Mouse (Mus musculus): ENCODE results near the gene Ccr1l1.

The Ccr1l1 gene

DNA sequence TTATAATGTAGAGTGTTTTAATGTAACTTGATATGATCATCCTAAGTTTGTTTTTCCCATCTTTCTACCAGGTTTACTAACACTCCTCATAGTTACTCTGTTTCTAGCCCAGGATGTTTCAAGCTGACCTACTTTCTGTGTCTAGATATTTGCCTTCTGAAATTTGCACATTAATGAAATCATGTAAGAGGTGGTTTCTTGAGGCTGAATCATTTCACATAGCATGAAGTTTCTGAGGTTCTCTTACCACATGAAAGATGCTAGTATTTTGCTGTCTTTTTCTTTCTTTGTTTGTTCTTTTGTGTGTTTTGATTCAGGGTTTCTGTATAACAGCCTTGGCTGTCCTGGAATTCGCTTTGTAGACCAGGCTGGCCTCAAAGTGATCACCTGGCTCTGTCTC is 18.0 kb downstream of the Ccr1l1 start:
- no peak for DNase-seq (ENCODE audit: extremely low read depth, low read depth)

GRCm38 (mm10) chr9:123957911-123958413 is 20.2 kb downstream of the Ccr1l1 start:
- DNase-seq (ENCODE audit: extremely low read depth, low read depth): peak; percentile 66

DNA sequence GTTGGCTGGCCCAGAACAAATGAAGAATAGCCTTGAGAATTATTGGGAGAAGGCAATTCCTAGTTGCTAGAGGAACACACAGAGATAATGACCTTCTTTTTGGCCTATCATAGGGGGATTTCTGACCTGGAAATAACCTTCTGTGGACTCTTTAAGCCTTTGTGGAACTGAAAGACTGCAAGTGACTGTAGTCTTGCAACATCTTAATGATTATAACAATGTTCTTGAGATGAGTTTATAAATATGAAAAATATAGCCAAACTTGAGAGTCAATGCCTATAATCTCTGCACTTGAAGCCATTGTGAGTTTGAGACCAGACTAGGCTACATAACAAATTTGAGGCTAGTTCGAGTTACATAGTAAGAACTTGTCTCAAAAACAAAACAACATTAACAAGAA is 21.3 kb downstream of the Ccr1l1 start:
- no peak for DNase-seq (ENCODE audit: extremely low read depth, low read depth)

- DNase-seq (ENCODE audit: extremely low read depth, low read depth): no peak
Measured at GRCm38 (mm10) chr9:123953551-123953950, 24.7 kb downstream of the Ccr1l1 start.

DNA sequence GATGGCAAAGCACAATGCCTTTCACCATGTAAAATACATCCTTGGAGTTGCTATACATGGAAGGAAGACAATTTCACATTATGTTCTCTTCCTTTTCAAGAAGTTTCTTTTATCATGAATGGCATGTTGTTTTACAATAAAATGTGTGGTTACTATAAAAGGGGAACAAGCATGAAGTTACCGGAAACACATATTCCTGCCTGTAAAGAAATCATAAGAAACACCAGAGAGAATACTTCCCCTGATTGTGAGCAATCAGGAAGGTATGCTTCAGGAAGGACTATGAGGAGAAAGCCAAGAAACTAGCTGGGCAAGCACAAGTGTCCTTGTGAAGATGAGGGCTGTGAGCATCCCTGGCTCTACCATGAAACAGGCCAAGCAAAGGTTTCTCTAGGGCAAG is 27.0 kb downstream of the Ccr1l1 start:
- no peak for DNase-seq (ENCODE audit: extremely low read depth, low read depth)

DNA sequence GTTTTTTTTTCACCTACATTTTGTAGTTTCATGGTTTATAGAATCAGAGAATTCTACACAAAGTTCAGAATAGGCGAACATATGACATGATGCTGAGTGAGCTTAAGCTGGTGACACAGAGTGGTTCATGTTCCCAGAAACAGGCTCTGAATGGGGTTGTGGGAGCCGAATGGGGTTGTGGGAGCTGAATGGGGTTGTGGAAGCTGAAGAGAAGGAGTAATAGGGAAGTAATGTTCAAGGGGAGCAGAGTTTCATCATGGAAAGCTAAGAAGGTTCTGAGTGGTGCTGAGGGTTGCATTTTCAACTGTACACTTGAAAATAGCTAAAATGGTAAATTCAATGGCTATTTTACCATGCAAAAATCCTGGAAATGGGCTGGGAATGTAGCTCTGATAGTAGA is 28.8 kb downstream of the Ccr1l1 start:
- no peak for DNase-seq (ENCODE audit: extremely low read depth, low read depth)

GRCm38 (mm10) chr9:123947815-123948214 is 30.4 kb downstream of the Ccr1l1 start:
- DNase-seq (ENCODE audit: extremely low read depth, low read depth): no peak

DNA sequence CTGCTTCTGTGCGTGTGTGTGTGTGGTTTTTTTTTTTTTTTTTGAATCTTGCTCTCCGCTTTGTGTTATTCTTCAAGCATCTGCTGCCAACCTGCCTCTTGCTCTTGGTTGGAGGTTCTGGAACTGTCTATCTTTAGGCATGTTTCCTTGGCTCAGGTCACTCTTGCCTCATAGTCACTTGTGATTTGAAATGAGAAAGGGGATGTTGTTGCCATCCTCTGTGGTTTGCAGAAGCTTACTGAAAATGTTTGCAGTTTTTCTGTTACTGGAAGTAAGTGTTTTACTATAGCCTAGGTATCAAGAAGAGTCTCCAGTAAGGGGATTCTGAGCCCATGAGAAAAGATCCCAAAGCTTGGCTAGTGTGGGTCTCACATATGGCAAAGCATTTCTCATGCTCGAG is 36.2 kb downstream of the Ccr1l1 start:
- DNase-seq (ENCODE audit: extremely low read depth, low read depth): no peak

GRCm38 (mm10) chr9:123941316-123941715 is 36.9 kb downstream of the Ccr1l1 start:
- DNase-seq (ENCODE audit: extremely low read depth, low read depth): no peak

- no peak for DNase-seq (ENCODE audit: extremely low read depth, low read depth)
Measured at GRCm38 (mm10) chr9:123940628-123941027, 37.6 kb downstream of the Ccr1l1 start.

- no peak for DNase-seq (ENCODE audit: extremely low read depth, low read depth)
Measured at GRCm38 (mm10) chr9:123940168-123940567, 38.0 kb downstream of the Ccr1l1 start.

GRCm38 (mm10) chr9:123937989-123938388 is 40.2 kb downstream of the Ccr1l1 start:
- no peak for DNase-seq (ENCODE audit: extremely low read depth, low read depth)

DNA sequence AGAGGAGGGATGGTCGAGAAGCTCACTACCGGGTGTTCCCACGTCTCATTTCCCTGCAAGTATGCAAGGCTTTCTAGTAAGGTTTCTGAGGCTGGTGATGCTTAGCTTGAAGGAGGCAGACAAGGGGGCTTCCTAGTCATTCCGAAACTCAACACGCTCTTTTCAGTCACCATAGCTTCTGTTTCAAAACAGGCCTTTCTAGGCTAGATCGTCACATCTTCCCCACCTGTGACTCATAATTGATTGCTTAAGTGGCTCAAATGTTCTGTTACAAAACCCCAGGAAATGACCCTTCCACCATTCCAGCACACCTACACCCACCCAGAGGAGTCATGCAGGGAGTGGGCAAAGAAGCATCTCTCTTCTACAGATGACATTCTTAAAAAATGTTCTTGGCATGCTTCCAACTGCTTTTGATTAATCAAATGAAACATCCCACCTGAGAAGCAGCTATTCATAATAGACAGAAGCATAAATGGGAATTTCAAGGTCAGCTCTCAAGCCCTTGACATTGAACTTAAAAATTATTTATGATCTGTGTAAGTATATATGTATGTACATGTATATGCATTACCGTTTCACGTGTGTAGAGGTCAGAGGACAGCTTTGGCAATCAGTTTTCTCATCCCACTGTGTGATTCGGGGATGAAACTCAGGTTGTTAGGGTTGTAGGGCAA is 41.5 kb downstream of the Ccr1l1 start:
- DNase-seq (ENCODE audit: extremely low read depth, low read depth): no peak

GRCm38 (mm10) chr9:123935776-123936175 is 42.4 kb downstream of the Ccr1l1 start:
- no peak for DNase-seq (ENCODE audit: extremely low read depth, low read depth)

GRCm38 (mm10) chr9:123935346-123935745 is 42.9 kb downstream of the Ccr1l1 start:
- DNase-seq (ENCODE audit: extremely low read depth, low read depth): no peak

DNA sequence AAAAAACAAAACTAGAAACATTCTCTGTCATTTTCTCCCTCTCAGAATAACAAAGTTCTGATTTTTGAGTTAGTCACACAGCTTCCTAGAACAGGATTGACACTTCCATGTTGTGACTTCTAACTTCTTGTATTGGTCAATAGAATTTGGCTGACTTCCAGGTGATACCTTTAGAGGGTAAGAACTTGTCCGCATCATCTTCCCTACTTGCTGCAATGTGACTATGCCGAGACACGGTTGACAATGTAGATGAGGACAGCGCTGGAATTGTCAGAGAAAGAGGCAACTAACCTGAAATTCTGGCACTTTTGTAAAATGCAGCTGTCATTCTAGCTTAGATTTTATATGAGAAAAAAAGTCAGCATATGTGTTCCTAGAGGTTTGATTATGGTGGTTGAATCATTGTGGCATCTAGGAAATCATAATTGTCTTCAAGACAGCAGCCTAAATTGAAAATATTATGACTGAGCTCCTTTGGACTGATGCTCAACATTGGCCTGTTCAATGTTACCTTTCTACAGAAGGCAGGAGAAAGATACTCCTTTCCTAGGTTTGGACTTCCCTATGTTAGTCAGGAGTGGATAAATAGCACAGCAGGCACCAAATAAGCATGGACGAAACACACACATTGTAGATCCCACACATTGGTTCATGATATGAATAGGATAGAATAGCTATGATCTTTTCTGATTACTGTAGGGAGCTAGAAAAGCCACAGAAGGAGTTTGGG is 44.3 kb downstream of the Ccr1l1 start:
- no peak for DNase-seq (ENCODE audit: extremely low read depth, low read depth)

GRCm38 (mm10) chr9:123932911-123933675 is 45.1 kb downstream of the Ccr1l1 start:
- DNase-seq (ENCODE audit: extremely low read depth, low read depth): no peak

GRCm38 (mm10) chr9:123931761-123932700 is 46.2 kb downstream of the Ccr1l1 start:
- peak; percentile 100 for DNase-seq (ENCODE audit: extremely low read depth, low read depth)

- no peak for DNase-seq (ENCODE audit: extremely low read depth, low read depth)
Measured at GRCm38 (mm10) chr9:123930926-123931325, 47.3 kb downstream of the Ccr1l1 start.

GRCm38 (mm10) chr9:123930476-123930875 is 47.7 kb downstream of the Ccr1l1 start:
- DNase-seq (ENCODE audit: extremely low read depth, low read depth): no peak

DNA sequence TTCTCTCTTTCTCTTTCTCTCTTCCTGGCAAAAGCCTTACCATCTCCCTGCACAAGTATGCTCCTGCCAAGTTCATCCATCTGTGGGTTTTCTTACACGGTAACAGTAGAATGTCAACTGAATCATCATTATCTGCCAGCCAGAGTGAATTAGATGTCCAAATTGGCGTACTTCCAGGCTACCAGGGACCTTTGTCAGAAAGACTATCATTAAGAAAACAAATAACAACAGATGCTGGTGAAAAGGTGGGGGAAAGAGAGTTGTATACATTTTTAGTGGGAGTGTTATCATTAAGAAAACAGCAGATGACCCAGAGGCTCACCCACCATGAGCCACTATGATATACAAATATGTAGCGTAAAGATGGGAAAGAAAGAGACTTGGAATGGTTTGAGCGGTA is 48.3 kb downstream of the Ccr1l1 start:
- peak; percentile 93 for DNase-seq (ENCODE audit: extremely low read depth, low read depth)

Measured in MEL-GATA-1-ER (cell line).